Mouse (Mus musculus): ENCODE results near the gene Rpusd4. TPM values are rescaled to one million over a fixed set of nuclear protein-coding genes. Genes with fewer than 3 reads are reported as not detected.
A peak's percentile ranks its signal among the peaks of the same experiment; 100 is the strongest.

Gene Rpusd4
- polyA plus RNA-seq, 1 experiment from 2014 or later = 16.0 TPM

DNA sequence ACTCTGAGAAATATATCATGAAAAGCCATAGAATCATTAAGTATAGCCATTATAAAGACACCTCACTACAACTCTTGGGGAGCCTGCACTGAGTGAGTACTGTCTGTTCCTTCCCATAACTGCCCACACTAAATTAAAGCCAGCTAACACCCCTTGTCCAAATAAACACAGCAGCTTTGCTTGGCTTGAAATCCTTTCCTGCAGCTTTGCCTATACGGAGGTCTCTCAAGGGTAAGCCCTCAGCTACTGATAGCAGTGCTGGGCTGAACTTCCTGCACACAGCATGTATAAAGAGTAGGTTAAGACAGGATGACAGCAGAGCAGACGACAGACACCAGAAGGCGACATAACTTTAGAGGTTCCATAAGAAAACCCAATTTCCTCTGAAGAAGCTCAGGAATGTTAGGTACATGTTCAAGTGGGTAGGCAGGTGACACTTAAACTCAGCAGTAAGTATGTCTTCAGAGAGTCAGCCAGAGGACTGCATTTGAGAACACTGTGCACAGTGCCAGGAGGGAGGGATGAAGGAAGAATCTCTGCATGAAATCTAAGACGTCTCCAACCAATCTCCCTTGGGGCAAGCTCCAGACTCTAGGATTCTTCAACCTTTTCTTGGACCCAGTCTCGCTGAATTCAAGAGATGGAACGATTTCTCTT, 28.6 kb upstream of the Rpusd4 start:
- TF ChIP-seq EP300 (optimal IDR thresholded peaks at IDR 0.05) = no peak
- TF ChIP-seq CTCF (IDR thresholded peaks at IDR 0.05; ENCODE audit: low read depth) = no peak

DNA sequence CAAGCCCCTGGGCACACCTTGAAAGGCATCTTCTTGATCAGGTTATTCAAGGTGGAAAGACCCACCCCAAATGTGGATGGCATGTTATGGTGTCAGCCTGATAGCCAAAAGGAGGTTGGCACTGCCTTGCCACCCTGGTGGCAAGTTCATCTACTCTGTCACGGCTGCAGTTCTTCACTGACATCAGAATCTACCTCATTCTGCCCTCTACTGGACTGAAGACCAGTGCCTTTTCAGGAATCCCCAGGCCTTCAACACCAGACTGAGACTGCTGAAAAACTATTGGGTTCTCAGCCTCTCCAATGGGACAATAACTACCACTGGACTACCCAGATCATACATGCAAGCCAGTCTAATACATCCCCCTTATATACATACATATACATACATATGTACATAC, 27.9 kb upstream of the Rpusd4 start:
- Histone ChIP-seq H3K27me3 (ENCODE audit: control insufficient read depth, insufficient read depth, low read length) (no peaks in the 10 kb centered on the region), H3K27ac (replicated peaks) (no peak overlapping the region), H3K4me2 (replicated peaks; ENCODE audit: low read depth) (no peak overlapping the region), H3K9ac (ENCODE audit: low read length) (no peak overlapping the region), H3K4me3 (ENCODE audit: low read depth, low read length) (no peak overlapping the region), H3K4me1 (replicated peaks; ENCODE audit: control insufficient read depth, insufficient read depth) (no peaks in the 10 kb centered on the region), H3K36me3 (ENCODE audit: control insufficient read depth, insufficient read depth, low read length) (no peaks in the 10 kb centered on the region), H3K9me3 (ENCODE audit: control insufficient read depth, low read length) (no peaks in the 10 kb centered on the region)
- ATAC-seq (ENCODE audit: low FRiP score, low TSS enrichment) (no peak), DNase-seq (ENCODE audit: low spot score) (no peak)
- WGBS = 61% methylated on average over 1 of the region's 1 CpGs
- TF ChIP-seq CTCF (IDR thresholded peaks at IDR 0.05; ENCODE audit: low read depth) (peak; percentile 38), EP300 (optimal IDR thresholded peaks at IDR 0.05) (no peak)

More for the DNA sequence above, 28.6 kb upstream of the Rpusd4 start:
- Histone ChIP-seq H3K9me3 (ENCODE audit: control insufficient read depth, low read length) (no peaks in the 10 kb centered on the region), H3K4me1 (replicated peaks; ENCODE audit: control insufficient read depth, insufficient read depth) (no peaks in the 10 kb centered on the region), H3K9ac (ENCODE audit: low read length) (no peak overlapping the region), H3K36me3 (ENCODE audit: control insufficient read depth, insufficient read depth, low read length) (no peaks in the 10 kb centered on the region), H3K27ac (replicated peaks) (no peak overlapping the region), H3K27me3 (ENCODE audit: control insufficient read depth, insufficient read depth, low read length) (no peaks in the 10 kb centered on the region), H3K4me2 (replicated peaks; ENCODE audit: low read depth) (no peak overlapping the region), H3K4me3 (ENCODE audit: low read depth, low read length) (no peak overlapping the region)
- 59% methylated on average over 6 of the region's 6 CpGs for WGBS
- no peak for ATAC-seq (ENCODE audit: low FRiP score, low TSS enrichment)
- DNase-seq (ENCODE audit: low spot score) = no peak

DNA sequence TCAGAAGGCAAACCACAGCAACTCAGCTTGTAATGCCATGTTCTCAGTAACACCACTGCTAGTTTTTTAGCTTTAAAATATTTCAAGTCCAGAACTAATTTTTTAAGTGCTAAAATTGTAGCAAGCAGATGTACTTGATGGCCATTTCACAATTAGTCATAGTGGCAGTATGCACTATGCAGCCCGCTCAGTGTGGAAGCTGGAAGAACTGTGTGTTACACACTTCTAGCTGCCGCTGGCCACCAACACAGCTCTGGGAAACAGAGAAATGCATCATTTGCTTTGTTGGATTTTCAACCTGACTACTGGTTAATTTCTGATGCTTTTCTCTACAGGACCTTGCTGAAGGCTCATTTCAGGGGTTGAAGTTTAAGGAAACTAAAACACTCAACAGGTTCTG, 20.3 kb upstream of the Rpusd4 start:
- H3K4me2 ChIP-seq (replicated peaks; ENCODE audit: low read depth) = no peak overlapping the region
- peak overlapping the region; percentile 45; the same call in 1 of the 2 replicates for H3K27ac ChIP-seq (replicated peaks)
- H3K9ac ChIP-seq (ENCODE audit: low read length) = no peak overlapping the region
- no peak for TF ChIP-seq EP300 (optimal IDR thresholded peaks at IDR 0.05)
- no peak for TF ChIP-seq CTCF (IDR thresholded peaks at IDR 0.05; ENCODE audit: low read depth)
- no peaks in the 10 kb centered on the region for H3K4me1 ChIP-seq (replicated peaks; ENCODE audit: control insufficient read depth, insufficient read depth)
- 64% methylated on average over 2 of the region's 2 CpGs for WGBS
- H3K36me3 ChIP-seq (ENCODE audit: control insufficient read depth, insufficient read depth, low read length) = no peaks in the 10 kb centered on the region
- no peaks in the 10 kb centered on the region for H3K27me3 ChIP-seq (ENCODE audit: control insufficient read depth, insufficient read depth, low read length)
- ATAC-seq (ENCODE audit: low FRiP score, low TSS enrichment) (no peak), DNase-seq (ENCODE audit: low spot score) (no peak)
- no peaks in the 10 kb centered on the region for H3K9me3 ChIP-seq (ENCODE audit: control insufficient read depth, low read length)
- no peak overlapping the region for H3K4me3 ChIP-seq (ENCODE audit: low read depth, low read length)

DNA sequence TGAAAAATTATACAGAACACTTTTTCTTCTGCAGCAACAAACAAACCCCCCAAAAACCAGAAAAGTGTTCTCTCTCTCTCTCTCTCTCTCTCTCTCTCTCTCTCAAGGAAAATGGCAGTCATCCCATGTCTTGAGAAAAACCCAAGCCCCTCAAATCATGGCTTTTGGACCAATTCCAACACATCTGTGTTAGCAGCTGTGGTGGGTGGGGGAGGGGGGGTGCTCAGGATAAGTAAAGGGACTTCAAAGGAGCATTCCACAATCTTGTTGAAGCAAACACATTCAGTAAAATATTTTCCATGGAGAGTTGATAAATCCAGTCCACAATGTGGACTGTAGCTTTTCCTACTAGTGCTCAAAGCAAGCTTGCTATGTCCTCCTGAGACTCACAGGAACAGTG, 18.2 kb upstream of the Rpusd4 start:
- DNase-seq (ENCODE audit: low spot score) = no peak
- Histone ChIP-seq H3K4me3 (ENCODE audit: low read depth, low read length) (no peak overlapping the region), H3K4me2 (replicated peaks; ENCODE audit: low read depth) (no peak overlapping the region), H3K36me3 (ENCODE audit: control insufficient read depth, insufficient read depth, low read length) (no peaks in the 10 kb centered on the region), H3K27ac (replicated peaks) (no peak overlapping the region), H3K4me1 (replicated peaks; ENCODE audit: control insufficient read depth, insufficient read depth) (no peaks in the 10 kb centered on the region), H3K9me3 (ENCODE audit: control insufficient read depth, low read length) (no peaks in the 10 kb centered on the region), H3K27me3 (ENCODE audit: control insufficient read depth, insufficient read depth, low read length) (no peaks in the 10 kb centered on the region), H3K9ac (ENCODE audit: low read length) (no peak overlapping the region)
- no peak for ATAC-seq (ENCODE audit: low FRiP score, low TSS enrichment)
- TF ChIP-seq CTCF (IDR thresholded peaks at IDR 0.05; ENCODE audit: low read depth) (no peak), EP300 (optimal IDR thresholded peaks at IDR 0.05) (no peak)

DNA sequence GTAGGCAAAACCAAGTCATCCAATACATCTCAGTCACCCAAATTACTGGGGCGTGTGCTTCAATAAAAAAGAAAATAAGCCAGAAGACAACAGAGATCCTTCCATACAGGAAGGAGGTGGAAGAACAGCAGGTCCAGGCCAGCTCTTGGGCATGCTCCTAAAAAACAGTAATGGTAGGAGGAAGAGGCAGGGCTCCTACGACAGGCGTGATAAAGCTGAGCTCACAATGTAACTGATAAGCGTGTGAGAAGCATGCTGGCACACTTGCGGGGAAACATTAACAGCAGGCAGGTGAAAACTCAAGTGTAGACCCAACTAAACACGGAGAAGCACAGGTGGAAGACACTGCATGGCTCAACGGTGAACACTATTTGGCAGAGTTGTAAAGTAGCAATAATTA, 10.3 kb upstream of the Rpusd4 start:
- no peaks in the 10 kb centered on the region for H3K27me3 ChIP-seq (ENCODE audit: control insufficient read depth, insufficient read depth, low read length)
- H3K4me2 ChIP-seq (replicated peaks; ENCODE audit: low read depth) = no peak overlapping the region
- no peaks in the 10 kb centered on the region for H3K9me3 ChIP-seq (ENCODE audit: control insufficient read depth, low read length)
- H3K27ac ChIP-seq (replicated peaks) = no peak overlapping the region
- WGBS = 64% methylated on average over 7 of the region's 7 CpGs
- H3K4me3 ChIP-seq (ENCODE audit: low read depth, low read length) = no peak overlapping the region
- H3K36me3 ChIP-seq (ENCODE audit: control insufficient read depth, insufficient read depth, low read length) = no peaks in the 10 kb centered on the region
- no peak for TF ChIP-seq EP300 (optimal IDR thresholded peaks at IDR 0.05)
- TF ChIP-seq CTCF (IDR thresholded peaks at IDR 0.05; ENCODE audit: low read depth) = no peak
- ATAC-seq (ENCODE audit: low FRiP score, low TSS enrichment) (peak; percentile 57), DNase-seq (ENCODE audit: low spot score) (no peak)
- H3K4me1 ChIP-seq (replicated peaks; ENCODE audit: control insufficient read depth, insufficient read depth) = no peaks in the 10 kb centered on the region
- no peak overlapping the region for H3K9ac ChIP-seq (ENCODE audit: low read length)

DNA sequence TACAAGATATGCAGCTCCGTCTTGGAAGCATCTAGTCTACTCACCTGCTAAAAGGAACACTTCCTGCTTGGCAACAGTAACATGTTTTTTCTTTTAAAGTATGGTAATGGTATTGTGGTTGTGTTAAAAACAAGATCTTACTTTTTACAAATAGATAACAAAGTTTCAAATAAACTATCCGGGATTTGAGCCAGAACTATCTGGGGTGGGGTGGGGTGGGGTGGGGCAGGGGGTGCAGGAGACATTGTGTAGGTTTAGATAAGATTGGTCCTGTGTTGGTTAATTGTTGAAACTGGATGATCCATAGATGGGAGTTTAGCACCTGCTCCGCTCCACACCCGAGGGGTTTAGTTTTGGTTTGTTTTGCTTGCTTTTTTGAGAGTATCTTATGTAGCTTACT, 5.2 kb upstream of the Rpusd4 start:
- Histone ChIP-seq H3K27ac (replicated peaks) (no peak overlapping the region), H3K4me1 (replicated peaks; ENCODE audit: control insufficient read depth, insufficient read depth) (no peaks in the 10 kb centered on the region), H3K4me2 (replicated peaks; ENCODE audit: low read depth) (no peak overlapping the region), H3K4me3 (ENCODE audit: low read depth, low read length) (no peak overlapping the region), H3K9me3 (ENCODE audit: control insufficient read depth, low read length) (no peaks in the 10 kb centered on the region), H3K9ac (ENCODE audit: low read length) (no peak overlapping the region), H3K36me3 (ENCODE audit: control insufficient read depth, insufficient read depth, low read length) (no peaks in the 10 kb centered on the region), H3K27me3 (ENCODE audit: control insufficient read depth, insufficient read depth, low read length) (no peaks in the 10 kb centered on the region)
- DNase-seq (ENCODE audit: low spot score) = no peak
- TF ChIP-seq EP300 (optimal IDR thresholded peaks at IDR 0.05) (no peak), CTCF (IDR thresholded peaks at IDR 0.05; ENCODE audit: low read depth) (no peak)
- ATAC-seq (ENCODE audit: low FRiP score, low TSS enrichment) = no peak
- 64% methylated on average over 4 of the region's 4 CpGs for WGBS
